In the genomic region with DNA sequence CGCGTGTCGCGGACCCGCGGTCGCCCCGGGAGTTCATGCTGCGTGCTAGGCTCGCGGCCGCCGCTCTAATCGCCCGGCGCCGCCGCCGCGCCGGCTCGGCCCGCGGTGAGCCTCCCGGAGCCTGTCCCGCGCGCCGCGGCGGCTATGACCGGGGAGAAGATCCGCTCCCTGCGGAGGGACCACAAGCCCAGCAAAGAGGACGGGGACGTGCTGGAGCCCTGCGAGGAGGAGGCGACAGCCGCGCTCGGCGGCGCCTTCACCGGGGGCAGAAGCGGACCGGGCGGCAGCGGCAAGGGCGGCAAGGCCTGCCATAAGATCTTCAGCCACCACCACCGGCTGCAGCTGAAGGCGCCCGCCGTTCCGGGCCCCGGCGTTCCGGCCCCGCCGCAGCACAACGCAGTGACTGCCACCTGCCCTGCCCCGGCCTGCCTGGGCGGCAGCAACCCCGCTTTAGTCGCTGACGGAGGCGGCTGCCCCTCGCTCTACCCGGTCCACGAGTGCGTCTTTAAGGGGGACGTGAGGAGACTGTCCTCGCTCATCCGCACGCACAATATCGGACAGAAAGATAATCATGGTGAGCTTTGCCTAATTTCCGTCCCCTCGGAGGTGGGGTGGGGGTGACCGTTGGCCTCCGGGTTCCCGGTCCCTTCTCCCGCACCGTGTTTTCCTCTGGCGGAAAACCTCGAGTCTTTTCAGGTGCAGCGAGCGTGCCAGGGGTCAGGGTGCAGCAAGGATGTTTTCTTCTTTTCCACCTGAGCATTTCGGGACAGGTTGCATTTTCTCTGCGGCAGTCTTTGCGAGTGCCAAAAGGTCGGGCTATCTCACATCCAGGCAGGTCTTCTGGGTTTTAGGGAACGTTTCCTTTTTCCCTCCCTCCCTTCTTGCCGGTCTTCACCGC, we compare ENCODE assay signal across 8 mouse cellular contexts. TPM values are rescaled to one million over a fixed set of nuclear protein-coding genes. Genes with fewer than 3 reads are reported as not detected.
DNase-seq lines count a peak whose midpoint lies in the region; ATAC-seq lines count a peak whose summit lies in the region.

No protein-coding gene starts in this region.

- WGBS in forebrain, embryonic 15.5 days, result 2% methylated on average over 90 of the region's 93 CpGs
- under 1% methylated on average over 80 of the region's 93 CpGs for WGBS in intestine, embryonic 16.5 days
- WGBS in liver, embryonic 13.5 days (ENCODE audit: insufficient replicate concordance), result under 1% methylated on average over 92 of the region's 93 CpGs
- under 1% methylated on average over 93 of the region's 93 CpGs for WGBS in midbrain, embryonic 16.5 days

- peak overlapping the region; percentile 95 for H3K4me3 ChIP-seq in forebrain, embryonic 15.5 days
- H3K4me3 ChIP-seq in intestine, embryonic 16.5 days (ENCODE audit: low read length), result peak overlapping the region; percentile 99
- H3K4me3 ChIP-seq in liver, embryonic 13.5 days (replicated peaks), result peak overlapping the region; percentile 96
- peak overlapping the region; percentile 100 for H3K4me3 ChIP-seq in midbrain, embryonic 16.5 days (ENCODE audit: low read depth, low read length)

- H3K27me3 ChIP-seq in forebrain, embryonic 15.5 days, result no peaks in the 10 kb centered on the region
- H3K27me3 ChIP-seq in intestine, embryonic 16.5 days (replicated peaks; ENCODE audit: control insufficient read depth, insufficient read depth, low read length), result no peaks in the 10 kb centered on the region
- no peaks in the 10 kb centered on the region for H3K27me3 ChIP-seq in liver, embryonic 13.5 days
- H3K27me3 ChIP-seq in midbrain, embryonic 16.5 days (ENCODE audit: control insufficient read depth, insufficient read depth, low read depth, low read length), result no peaks in the 10 kb centered on the region

- peak overlapping the region; percentile 93 for H3K9ac ChIP-seq in forebrain, embryonic 15.5 days (replicated peaks)
- peak overlapping the region; percentile 96 for H3K9ac ChIP-seq in intestine, embryonic 16.5 days (ENCODE audit: low read depth, low read length)
- peak overlapping the region; percentile 98 for H3K9ac ChIP-seq in liver, embryonic 13.5 days
- H3K9ac ChIP-seq in midbrain, embryonic 16.5 days (ENCODE audit: low read depth, low read length), result peak overlapping the region; percentile 97

- peak overlapping the region; percentile 86 for H3K4me2 ChIP-seq in forebrain, embryonic 15.5 days (replicated peaks)
- peak overlapping the region; percentile 65 for H3K4me2 ChIP-seq in intestine, embryonic 16.5 days (ENCODE audit: low read depth, low read length)
- peak overlapping the region; percentile 87 for H3K4me2 ChIP-seq in liver, embryonic 13.5 days
- peak overlapping the region; percentile 96 for H3K4me2 ChIP-seq in midbrain, embryonic 16.5 days (ENCODE audit: low read length)

- peak; percentile 78 for ATAC-seq in forebrain, embryonic 15.5 days (replicated peaks)
- ATAC-seq in intestine, embryonic 16.5 days, result peak; percentile 81
- ATAC-seq in liver, embryonic 13.5 days (ENCODE audit: low read depth), result peak; percentile 73
- ATAC-seq in midbrain, embryonic 16.5 days, result peak; percentile 78

- peak; percentile 12 for DNase-seq in right cerebral cortex, postnatal 25 days
- no peak for DNase-seq in right cerebral cortex, postnatal 14 days
- DNase-seq in c-Kit-positive CD71-negative TER-119-negative erythroid progenitor cells, embryonic 14.5 days (ENCODE audit: low read depth), result peak; percentile 12
- peak; percentile 46 for DNase-seq in liver, embryonic 13.5 days
- DNase-seq in thymus, postnatal 10 days (ENCODE audit: low spot score in 2 of 2), result peak; percentile 35 to 38

- no peaks in the 10 kb centered on the region for H3K36me3 ChIP-seq in forebrain, embryonic 15.5 days
- H3K36me3 ChIP-seq in intestine, embryonic 16.5 days (ENCODE audit: control insufficient read depth, insufficient read depth, low read length), result no peaks in the 10 kb centered on the region
- peaks cover 12% of the 10 kb centered on the region for H3K36me3 ChIP-seq in liver, embryonic 13.5 days
- H3K36me3 ChIP-seq in midbrain, embryonic 16.5 days (ENCODE audit: control insufficient read depth, insufficient read depth, low read length), result no peaks in the 10 kb centered on the region

- no peaks in the 10 kb centered on the region for H3K9me3 ChIP-seq in forebrain, embryonic 15.5 days
- H3K9me3 ChIP-seq in intestine, embryonic 16.5 days (ENCODE audit: control insufficient read depth, low read length), result no peaks in the 10 kb centered on the region
- H3K9me3 ChIP-seq in liver, embryonic 13.5 days (replicated peaks), result no peaks in the 10 kb centered on the region
- no peaks in the 10 kb centered on the region for H3K9me3 ChIP-seq in midbrain, embryonic 16.5 days (replicated peaks; ENCODE audit: control insufficient read depth, low read length, poor library complexity, severe bottlenecking)

- peak overlapping the region; percentile 98 for H3K27ac ChIP-seq in forebrain, embryonic 15.5 days (replicated peaks)
- peak overlapping the region; percentile 98 for H3K27ac ChIP-seq in intestine, embryonic 16.5 days (ENCODE audit: low read length)
- H3K27ac ChIP-seq in liver, embryonic 13.5 days, result peak overlapping the region; percentile 96
- H3K27ac ChIP-seq in midbrain, embryonic 16.5 days (ENCODE audit: low read length), result peak overlapping the region; percentile 93

- peaks cover 32% of the 10 kb centered on the region for H3K4me1 ChIP-seq in forebrain, embryonic 15.5 days
- peaks cover 6% of the 10 kb centered on the region; the same call in 1 of the 2 replicates for H3K4me1 ChIP-seq in intestine, embryonic 16.5 days (ENCODE audit: control insufficient read depth, insufficient read depth, low read length)
- peaks cover 33% of the 10 kb centered on the region for H3K4me1 ChIP-seq in liver, embryonic 13.5 days (replicated peaks)
- H3K4me1 ChIP-seq in midbrain, embryonic 16.5 days (ENCODE audit: control insufficient read depth, insufficient read depth, low read length), result peaks cover 25% of the 10 kb centered on the region

RNA-seq across cellular contexts. Expression of a gene that starts 0.6 kb away (rescaled TPM):
- 24.6 and 25.3 TPM in 2 replicates for polyA plus RNA-seq in forebrain, embryonic 15.5 days (2015; fragmentation: Nextera tagmentation; extraction: Ambion mirVana)
- 15.8 and 18.3 TPM in 2 replicates for polyA plus RNA-seq in intestine, embryonic 16.5 days (2015; fragmentation: Nextera tagmentation; extraction: Ambion mirVana)
- polyA plus RNA-seq in liver, embryonic 13.5 days (2015; fragmentation: Nextera tagmentation; extraction: Ambion mirVana), result 11.4 and 15.6 TPM in 2 replicates
- polyA plus RNA-seq in midbrain, embryonic 16.5 days (2015; fragmentation: Nextera tagmentation; extraction: Ambion mirVana), result 24.5 and 25.5 TPM in 2 replicates

RNA-seq across cellular contexts. Expression of a gene that starts 22.8 kb away (rescaled TPM):
- 3.5 and 3.7 TPM in 2 replicates for polyA plus RNA-seq in forebrain, embryonic 15.5 days (2015; fragmentation: Nextera tagmentation; extraction: Ambion mirVana)
- 70.8 and 74.7 TPM in 2 replicates for polyA plus RNA-seq in intestine, embryonic 16.5 days (2015; fragmentation: Nextera tagmentation; extraction: Ambion mirVana)
- 27.0 and 34.0 TPM in 2 replicates for polyA plus RNA-seq in liver, embryonic 13.5 days (2015; fragmentation: Nextera tagmentation; extraction: Ambion mirVana)
- polyA plus RNA-seq in midbrain, embryonic 16.5 days (2015; fragmentation: Nextera tagmentation; extraction: Ambion mirVana), result 2.2 and 2.3 TPM in 2 replicates
